Mouse (Mus musculus): ENCODE results near the gene Atg14.

- TF ChIP-seq GATA1 (IDR thresholded peaks at IDR 0.05; ENCODE audit: borderline replicate concordance, low read length) (no peak), FLI1 (IDR thresholded peaks at IDR 0.05; ENCODE audit: low read length) (no peak)
Observed at GRCm38 (mm10) chr14:47498632-47499031, 71.8 kb downstream of the Atg14 start.

Measured in megakaryocyte, embryonic 14.5 days (primary cell).